Mouse (Mus musculus): ENCODE measurements at regions not wholly inside any gene's neighbourhood (a gene's known extent, or its start where the extent isn't known, plus 50 kb on each side); places are given as distances from the start of the nearest gene placed in this dataset.
A peak's percentile ranks its signal among the peaks of the same experiment; 100 is the strongest.

DNA sequence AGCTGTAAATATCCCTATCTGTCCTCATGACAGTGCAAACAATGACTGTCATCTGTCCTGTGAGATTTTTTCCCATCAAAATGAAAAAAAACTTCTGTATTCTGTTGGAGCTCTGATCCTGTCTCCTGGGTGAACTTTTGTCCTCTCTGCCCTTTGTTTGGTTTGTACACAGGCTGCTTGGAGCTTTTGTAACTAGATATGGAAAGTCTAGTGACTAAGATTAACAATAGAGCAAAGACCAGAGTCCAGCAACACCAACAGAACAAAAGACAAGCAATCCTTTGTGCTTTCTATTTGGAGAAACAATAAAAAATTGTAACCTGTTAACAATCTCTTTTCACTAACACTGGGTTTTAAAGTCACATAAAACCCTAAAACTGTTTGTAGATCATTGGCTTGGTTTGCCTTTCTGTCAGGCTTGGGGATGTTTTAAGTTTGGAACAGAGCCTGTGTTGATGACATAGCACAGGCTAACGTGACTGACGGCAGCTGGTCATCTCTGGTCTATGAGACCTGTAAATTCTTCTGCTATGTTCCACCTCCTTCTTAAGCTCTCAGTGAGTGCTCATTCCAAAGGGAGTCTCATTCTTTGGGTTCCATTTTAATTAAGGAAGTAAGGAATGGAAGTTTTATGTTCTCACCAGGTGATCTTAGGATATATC, 219.8 kb downstream of the Gm9733 start:
- no peak for DNase-seq (ENCODE audit: low spot score)

DNA sequence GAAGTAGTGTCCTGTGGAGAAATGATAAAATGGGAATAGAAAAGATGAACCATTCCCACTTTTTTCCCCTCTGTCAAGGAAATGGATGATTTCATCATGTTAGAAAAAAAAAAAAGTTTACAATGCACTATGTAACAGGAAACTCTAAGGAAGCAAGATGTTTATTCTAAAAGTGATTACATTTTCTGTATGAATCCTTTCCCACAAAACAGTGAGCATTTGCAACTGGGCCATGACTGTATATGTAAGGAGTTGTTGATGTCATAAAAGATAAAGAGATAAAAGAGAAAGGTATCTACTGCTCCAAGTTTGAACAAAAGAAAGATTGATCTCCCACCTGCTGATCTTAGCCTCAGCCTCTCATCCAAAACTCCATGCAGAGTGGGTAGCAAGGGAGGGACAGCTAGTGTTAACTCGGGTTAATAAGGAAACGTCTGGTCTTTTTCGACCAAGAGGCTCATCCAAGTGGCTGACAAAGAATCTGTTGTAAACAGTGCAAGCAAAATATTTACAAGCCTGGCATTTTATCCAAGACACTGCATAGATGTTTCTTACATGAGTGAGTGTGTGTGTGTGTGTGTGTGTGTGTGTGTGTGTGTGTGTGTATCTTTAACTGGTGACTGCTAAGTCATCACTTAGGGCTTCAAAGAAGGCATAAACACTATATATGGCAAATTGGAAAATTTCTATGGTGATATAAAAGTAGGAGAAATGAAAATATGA, 213.3 kb downstream of the Gm9733 start:
- no peak for DNase-seq (ENCODE audit: low spot score)

DNA sequence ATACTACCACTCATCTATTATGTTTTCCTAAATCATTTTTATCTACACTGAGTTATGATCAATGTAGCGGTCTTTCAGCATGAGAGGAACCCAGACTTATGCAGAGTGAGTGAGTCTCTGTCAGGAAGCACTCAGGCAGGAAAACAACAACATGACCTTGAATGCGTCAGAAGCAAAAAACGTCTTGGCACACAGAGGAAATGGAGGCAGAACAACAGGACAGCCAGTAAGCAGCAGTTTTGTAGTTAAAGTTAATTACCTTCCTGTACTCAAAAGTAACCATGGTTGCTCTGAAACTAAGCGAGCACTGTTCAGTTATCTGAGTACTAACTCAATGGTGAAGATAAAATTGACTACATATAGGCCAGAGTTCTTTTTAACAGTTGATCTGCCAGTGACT, 205.4 kb downstream of the Gm9733 start:
- DNase-seq (ENCODE audit: low spot score): no peak

DNA sequence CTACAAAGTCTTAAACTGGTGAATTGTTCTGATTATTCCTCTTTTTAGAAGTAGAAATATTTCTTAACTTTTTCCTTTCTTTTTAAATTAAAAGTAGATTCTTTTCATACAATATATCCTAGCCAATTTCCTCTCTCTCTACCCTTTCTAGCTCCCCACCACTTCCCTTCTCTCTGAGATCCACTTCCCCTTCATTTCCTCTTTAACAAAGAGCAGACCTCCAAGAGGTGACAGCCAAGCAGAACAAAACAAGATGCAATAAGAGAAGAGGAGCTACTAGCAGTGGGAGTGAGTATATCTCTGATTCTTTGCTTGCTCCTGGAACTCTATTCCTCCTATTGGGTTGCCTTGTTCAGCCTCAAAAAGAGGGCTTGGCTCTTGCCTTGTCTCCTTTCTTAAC, 203.7 kb downstream of the Gm9733 start:
- DNase-seq (ENCODE audit: low spot score): no peak

DNA sequence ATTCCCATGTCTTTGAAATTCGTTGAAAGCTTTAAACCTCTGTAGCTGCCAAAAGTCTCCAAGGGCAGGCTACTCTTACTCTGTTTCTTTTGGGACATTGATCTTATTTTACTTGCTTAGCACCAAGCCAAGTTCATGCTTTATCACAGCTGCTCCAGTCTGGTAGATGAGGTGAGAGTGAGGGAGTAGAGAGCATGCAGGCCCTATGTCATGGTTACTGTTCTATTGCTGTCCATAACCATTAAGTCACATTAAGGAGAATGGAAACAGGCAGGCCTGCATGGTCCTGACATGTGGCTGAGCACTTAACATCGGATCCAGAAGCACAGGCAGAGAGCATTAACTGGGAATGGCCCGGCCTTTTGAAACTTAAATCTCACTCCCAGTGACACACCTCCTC, 203.1 kb downstream of the Gm9733 start:
- no peak for DNase-seq (ENCODE audit: low spot score)

DNA sequence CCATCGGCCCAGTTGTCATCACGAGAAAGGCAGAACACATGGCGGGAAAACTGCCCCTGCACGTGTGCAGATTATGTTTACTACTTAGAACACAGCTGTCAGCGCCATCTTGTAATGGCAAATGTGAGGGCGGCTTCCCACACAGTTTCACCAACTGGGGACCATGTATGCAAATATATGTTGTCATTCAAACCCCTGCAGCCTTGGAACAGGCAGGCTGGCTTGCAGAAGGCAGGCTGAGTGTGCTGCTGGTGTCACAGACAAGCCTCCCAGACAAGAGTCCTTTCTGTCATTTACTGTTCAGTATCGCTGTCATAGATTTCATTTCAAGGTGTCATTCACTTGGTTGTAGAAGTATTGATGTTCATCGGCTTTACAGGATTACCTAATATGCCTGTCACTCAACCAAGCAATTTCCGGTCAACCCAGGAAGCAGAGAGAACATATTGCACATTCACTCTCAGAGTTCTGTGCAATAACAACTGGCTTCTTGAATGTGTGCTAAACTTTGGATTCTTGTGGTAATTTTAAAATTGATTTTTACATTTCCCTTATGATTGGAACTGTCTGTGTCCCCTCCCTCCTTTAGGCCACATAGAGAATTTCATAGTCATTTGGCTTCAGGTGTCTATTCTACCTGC, 202.3 kb downstream of the Gm9733 start:
- DNase-seq (ENCODE audit: low spot score): no peak

DNA sequence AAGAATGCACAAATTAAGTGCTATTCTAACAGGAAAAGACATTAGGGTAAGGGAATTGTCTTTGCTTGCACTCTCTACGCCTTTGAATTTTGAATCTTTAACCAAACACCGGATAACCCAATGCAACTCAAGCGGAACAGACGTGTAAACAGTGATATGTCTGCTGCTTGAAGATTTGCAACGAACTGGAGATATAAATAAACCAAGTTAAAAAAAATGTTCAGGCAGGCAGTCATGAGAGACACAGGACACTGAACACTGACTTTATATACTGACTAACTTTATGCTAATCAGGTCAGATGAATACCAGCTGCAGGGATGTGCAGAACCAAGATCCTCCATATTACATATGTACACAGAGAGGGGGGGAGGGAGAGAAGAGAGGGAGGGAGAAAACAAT, 200.0 kb downstream of the Gm9733 start:
- DNase-seq (ENCODE audit: low spot score): no peak

DNA sequence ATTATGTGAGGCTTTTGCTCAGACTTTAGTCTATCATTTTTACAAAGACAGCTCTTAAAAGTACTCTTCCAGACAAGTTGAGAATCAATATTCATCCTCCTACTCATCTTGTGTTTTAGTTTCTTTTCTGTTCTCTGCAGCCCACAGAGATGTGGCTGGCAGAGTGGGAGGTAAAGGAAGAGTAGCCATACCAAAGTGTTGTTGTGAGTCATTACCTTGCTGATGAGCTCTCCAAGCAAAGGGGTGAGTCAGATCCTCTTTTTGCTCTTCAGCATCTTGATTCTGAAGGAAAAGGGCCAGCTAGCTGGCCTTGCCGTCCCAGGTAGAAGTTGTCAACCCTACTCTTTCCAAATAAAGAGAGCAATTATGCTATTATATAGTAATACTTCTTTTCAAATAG, 192.6 kb downstream of the Gm9733 start:
- DNase-seq (ENCODE audit: low spot score): no peak

DNA sequence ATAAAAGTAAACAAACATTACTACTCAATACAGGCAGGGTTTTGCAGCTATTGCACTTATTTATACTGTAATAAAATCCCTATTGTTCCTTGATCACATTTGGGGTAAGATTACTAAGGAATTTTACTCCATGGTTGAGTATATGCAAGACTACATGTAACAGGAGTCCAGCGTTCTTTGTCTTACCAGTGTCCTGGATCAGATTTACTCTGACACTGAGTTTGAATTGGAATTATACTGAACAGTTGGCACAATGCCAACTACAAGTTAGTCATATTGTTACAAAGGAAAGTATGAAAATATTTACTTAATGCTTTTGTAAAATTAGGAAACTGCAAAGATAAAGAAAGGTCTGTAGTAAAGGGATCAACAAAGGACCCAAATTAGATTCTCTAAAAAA, 178.4 kb downstream of the Gm9733 start:
- DNase-seq (ENCODE audit: low spot score): no peak

DNA sequence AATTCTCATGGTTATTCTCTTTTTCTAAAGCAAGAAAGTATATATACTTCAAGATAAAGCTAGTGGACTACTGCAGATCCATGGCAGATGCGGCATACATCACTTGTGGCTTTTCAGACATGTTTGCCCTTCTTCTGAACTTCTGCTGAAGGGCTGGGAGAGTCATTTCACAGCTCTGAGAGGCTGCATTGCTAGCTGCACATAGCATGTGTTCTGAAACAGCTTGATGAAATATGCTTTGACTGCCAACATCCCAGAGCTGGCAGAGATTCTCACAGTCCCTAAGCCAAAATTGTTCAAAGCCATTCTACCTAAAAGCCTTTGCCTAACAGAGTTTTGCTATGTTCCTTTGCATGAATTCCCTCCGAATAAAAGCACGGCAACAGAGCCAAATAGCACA, 177.9 kb downstream of the Gm9733 start:
- no peak for DNase-seq (ENCODE audit: low spot score)

DNA sequence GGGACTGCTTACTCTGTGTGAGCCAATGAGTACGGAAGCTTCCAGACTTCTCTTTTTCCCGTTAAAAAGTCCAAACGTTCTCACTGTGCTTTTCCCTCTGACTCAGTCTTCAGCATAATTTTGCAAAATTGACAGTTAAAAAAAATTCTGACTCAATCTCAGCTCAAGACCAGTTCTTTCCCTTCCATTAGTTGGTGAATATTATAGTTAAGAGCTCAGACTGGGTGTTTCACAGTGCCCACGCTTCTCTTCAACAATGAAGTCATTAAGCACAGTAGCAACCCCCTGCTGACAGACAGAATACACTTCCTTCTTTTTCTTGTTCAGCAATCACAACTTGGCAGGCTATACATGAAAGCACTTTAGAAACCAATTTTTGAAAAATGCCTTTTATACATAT, 175.4 kb downstream of the Gm9733 start:
- no peak for DNase-seq (ENCODE audit: low spot score)

DNA sequence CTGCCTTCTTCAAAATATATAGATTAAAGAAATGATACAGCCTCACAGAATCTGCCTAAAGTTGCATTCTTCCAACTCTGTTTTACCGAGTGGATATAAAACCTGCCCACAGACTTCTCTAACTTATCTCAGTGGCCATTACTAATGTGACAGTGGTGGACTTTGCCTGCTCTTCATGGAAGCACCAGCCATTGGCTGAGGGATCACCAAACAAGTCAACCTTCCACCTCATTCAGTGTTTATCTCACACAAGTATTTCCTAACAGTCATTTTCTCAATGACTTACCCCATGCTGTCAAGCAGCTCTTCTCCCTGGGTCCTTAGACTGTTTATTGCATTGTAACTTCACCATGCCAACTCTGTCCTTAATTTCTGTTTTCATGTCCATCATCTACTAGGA, 174.3 kb downstream of the Gm9733 start:
- no peak for DNase-seq (ENCODE audit: low spot score)

DNA sequence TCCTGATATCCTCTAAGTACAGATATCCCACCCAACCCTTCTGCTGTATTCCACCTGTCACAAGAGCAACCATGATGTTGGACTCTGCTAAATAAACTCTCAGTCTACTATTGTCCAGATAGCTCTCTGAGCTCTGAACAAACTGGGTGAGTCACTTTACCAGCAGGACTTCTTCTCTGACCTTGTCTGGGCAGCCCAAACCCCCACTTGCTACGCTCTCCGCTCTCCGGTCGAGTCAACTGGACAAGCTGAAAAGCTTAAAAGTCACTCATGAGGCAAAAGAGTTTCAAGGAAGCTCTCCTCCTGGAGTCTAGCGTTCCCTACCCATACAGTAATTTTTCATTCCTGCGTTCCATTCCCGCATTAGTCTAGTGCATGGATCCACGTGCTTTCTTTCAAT, 173.2 kb downstream of the Gm9733 start:
- no peak for DNase-seq (ENCODE audit: low spot score)

DNA sequence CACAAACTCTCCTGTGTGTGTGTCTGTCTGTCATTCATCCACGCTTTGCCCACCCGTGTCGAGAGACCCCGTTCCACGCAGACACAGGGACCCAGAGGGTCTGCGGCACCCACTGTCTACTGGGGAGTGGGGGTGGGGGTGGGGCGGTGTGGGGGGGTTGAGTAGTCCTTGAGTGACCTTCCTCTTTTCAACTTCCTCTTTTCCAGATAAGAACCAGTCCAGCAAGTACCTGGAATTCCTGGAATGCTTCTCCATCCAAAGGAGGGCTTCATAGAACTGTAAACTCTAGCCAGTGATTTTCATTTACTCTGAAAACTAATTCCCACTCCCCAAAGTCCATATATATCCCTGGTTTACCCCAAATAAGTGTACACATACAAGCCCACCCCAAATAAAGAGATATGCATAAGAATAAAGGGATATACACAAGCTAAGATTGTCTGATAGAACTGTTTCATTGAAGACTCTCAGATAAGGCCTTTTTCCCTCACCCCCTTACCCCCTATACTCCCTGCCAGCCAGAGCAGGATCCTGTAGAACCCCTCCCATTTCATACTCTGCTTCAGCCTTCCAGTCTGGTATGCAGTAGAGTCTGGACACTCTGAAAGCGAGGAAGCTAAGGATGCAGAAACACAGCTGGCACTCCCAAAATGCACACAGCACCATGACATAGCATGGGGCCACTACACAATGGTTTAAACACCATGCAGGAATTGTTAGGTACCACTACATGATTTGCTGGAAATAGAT, 172.0 kb downstream of the Gm9733 start:
- DNase-seq (ENCODE audit: low spot score): no peak

DNA sequence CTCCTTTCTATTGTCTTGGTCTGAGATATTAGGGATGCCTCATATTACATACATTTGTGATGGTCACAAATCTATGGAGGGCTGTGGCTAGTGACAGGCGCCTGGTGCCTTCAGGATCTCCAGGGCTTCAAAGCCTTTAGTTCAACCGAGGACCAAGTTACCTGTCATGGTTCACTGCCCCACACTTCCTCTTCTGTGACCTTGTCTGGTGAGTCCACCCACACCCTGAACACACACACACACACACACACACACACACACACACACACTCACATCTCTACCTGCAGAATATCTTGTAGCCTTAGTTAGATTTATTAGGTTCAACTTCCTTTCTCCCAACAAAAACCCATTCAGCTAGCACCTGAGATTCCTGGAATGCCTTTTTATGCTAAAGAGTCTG, 156.3 kb downstream of the Gm9733 start:
- peak; percentile 12 for DNase-seq (ENCODE audit: low spot score)

DNA sequence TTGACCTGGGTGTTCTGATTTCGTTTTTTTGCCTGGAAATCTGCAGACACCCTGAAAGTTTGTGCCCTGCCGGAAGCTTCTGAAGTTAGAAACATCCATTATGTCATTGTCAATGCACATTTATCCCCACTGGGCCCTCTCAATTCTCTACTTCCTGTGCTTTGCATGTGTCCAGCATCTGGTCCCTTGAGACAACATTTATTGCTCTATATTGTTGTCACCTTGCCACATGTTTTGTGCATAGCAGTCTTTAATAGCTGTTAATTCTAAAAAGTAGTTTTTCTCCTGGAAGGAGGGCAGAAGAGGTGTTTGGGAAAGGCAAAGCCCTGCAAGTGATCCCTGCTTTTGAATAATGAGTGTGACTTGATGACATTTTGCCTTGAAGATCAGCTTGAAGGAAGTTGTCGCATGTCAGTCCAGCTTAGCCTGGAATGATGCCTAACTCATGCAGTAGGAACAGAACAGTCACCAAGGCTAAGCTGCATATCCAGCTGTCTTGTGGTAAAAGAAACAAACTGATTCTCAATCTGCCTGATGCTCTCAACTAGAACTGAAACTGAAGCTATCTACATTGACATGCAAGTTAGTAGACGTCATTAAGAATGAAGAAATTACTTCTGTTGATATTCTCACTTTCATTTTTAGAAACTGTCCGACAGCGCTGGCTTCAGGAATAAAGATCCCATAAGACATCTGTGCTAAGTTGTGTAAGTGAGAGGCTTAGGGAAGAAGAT, 152.9 kb downstream of the Gm9733 start:
- no peak for DNase-seq (ENCODE audit: low spot score)

DNA sequence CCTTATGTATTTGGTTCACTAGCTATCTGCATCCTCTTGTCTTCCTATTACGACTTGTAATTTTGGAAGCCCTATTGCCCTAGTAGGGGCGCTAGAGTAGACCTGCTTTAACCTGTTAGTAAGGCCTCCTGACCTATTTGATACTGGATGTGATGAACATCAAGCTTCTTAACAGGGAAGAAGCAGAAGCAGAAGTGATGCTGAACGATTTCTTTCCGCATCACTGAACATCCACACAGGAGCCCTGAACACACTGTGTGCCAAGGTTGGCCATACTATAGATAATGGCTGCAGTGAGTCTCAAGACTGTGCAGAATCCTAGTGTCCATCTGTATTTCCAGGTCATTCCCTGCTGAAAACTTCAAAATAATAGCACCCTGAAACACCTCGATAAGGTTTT, 151.0 kb downstream of the Gm9733 start:
- no peak for DNase-seq (ENCODE audit: low spot score)

DNA sequence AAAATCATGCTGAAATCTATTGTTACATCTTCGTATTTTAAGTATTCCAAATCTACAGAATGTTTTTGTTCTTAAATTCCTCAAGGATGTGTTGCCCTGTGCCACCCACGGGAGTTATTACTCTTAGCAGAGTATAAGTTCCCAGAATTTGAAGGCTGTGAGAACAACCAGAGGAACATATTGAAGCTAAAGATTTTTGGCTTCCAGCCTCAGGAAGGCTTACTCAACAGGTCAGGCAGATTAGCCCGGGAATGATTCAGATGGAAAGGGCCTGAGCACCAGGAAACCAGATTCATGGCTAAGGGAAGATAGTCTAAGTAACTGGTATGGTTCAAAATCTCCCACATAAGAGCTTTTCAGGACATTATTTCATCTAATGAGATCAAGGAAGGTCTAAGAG, 145.4 kb downstream of the Gm9733 start:
- DNase-seq (ENCODE audit: low spot score): no peak

DNA sequence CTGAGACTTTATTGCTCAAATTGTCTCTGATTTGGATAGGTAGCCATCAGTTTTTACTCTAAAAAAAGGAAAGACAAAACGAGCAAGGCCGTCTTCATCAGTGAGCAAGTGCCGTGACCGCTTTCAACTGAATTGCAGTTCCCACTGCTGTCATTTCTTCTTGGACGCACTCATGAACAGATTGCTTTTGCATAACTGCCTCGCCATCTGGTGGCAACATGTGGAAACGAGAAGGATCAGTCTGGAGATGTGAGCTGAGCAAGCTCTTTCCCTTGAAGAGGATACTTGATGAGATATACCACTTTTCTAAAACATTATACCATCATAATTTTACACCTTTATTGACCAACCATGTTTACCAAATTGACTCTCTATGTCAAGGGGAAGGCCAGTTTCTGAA, 137.7 kb downstream of the Gm9733 start:
- DNase-seq (ENCODE audit: low spot score): peak; percentile 41

DNA sequence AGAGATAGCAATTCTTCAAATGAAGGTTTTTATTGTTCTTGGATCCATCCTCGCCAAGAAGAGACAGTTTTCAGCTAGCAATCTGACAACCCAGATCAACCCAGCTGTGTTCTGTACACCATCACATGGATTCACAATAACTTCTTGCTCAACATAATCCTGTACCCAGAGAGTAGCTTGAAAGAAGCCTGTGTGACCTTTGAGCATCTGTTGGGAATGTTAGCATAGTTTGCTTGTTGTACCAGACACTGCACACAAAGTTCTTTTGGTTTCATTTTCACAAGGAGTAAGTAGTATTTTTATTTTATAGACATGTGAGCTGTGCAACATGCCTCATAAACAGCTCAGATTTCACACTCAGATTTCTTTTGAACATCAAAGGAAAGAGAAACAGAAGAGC, 136.0 kb downstream of the Gm9733 start:
- no peak for DNase-seq (ENCODE audit: low spot score)

DNA sequence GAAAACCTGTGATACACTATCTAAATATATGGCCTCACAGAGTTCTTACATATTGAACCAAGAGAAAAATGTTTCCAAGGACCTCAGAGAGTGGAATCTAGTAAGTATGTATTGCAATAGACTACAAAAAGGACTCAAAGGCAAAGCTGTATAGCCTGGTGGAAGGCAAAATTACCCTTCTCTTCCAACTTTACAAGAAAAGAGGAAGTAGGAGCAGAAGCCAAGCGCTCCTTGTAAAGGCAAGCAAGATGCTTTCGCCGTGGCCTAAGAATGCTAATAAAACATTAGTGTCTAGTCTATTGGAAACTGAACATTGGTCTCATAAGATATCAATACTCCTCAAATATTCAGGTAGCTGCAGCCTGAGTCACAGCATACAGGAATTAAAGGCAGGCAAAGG, 134.0 kb downstream of the Gm9733 start:
- DNase-seq (ENCODE audit: low spot score): no peak

DNA sequence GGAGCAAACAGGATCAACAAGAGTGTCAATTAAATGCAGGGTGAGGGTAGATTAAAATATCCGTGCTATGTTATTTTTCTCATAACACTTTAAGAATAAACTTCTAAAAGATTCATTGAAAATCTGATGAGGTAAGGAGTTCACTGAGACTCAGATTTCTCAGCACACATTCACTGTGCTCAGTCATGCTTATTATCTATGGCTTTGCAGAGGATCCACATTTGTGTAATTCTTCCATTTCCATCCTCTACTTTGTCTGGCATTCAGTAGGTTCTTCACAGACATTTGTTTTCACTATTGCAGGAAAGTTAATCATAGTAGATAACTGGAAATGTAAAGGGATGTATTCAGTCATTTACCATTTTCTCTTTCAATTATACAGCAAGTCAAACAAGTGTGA, 131.8 kb downstream of the Gm9733 start:
- no peak for DNase-seq (ENCODE audit: low spot score)

Measured in spleen, adult 12 weeks (tissue).